Mouse (Mus musculus) forebrain, postnatal 0 days (tissue): ENCODE measurements around the gene 1700011L22Rik. TPM values are rescaled to one million over a fixed set of nuclear protein-coding genes. Genes with fewer than 3 reads are reported as not detected.

Source experiments
- ATAC-seq: fragments of 200-750 bp; cut with Nextera tagmentation; 2 replicates; pipeline ENCODE4 v1.8.0; 2017; ENCODE audit warnings: mild to moderate bottlenecking, moderate library complexity
- DNase-seq: peaks from one replicate; pipeline ENCODE4 v3.0.0-alpha.2; 2015
- H3K27ac ChIP-seq: fragments of 300-500 bp; sonication (generic); 2 replicates; pipeline ENCODE4 v1.5.1; 2014; ENCODE audit warnings: low read depth, mild to moderate bottlenecking, antibody characterized with exemption, low read length, moderate library complexity, mixed read lengths
- H3K27me3 ChIP-seq: fragments of 300-500 bp; sonication (generic); 2 replicates; pipeline ENCODE4 v1.6.1; 2014; ENCODE audit warnings: mild to moderate bottlenecking, low read length, mixed read lengths; ENCODE audit not compliant: insufficient read depth
- H3K36me3 ChIP-seq: fragments of 300-500 bp; sonication (generic); 2 replicates; pipeline ENCODE4 v1.6.1; 2014; ENCODE audit warnings: mild to moderate bottlenecking, moderate library complexity; ENCODE audit not compliant: insufficient read depth
- H3K4me1 ChIP-seq: fragments of 300-500 bp; sonication (generic); 2 replicates; pipeline ENCODE4 v1.6.1; 2014; ENCODE audit warnings: antibody characterized with exemption; ENCODE audit not compliant: insufficient read depth
- H3K4me2 ChIP-seq: fragments of 300-500 bp; sonication (generic); 2 replicates; pipeline ENCODE4 v1.6.1; 2014; ENCODE audit warnings: low read depth, mild to moderate bottlenecking, moderate library complexity
- H3K4me3 ChIP-seq: fragments of 300-500 bp; sonication (generic); 2 replicates; pipeline ENCODE4 v1.5.1; 2014; ENCODE audit warnings: low read depth, low read length, mixed read lengths
- H3K9ac ChIP-seq: fragments of 300-500 bp; sonication (generic); 2 replicates; pipeline ENCODE4 v1.6.1; 2014; ENCODE audit warnings: mild to moderate bottlenecking
- H3K9me3 ChIP-seq: fragments of 300-500 bp; sonication (generic); 2 replicates; pipeline ENCODE4 v1.6.1; 2016; ENCODE audit warnings: low read length
- CTCF ChIP-seq: sonication (generic); IDR thresholded peaks from 2 replicates; pipeline ENCODE4 v1.5.1; 2016; ENCODE audit warnings: antibody characterized with exemption, control low read depth, low read depth
- WGBS: fragments of 180-500 bp; shearing (Covaris S2); extraction: QIAGEN DNeasy Blood & Tissue Kit; methylation state at CpG from one replicate; pipeline ENCODE4 v1.1.7; 2014; 5-methylcytosine and 5-hydroxymethylcytosine counted together
- polyA plus RNA-seq: library from polyadenylated mRNA; unstranded; fragments of >200 nt; fragmentation: Nextera tagmentation; extraction: Ambion mirVana; gene quantifications from 2 replicates; pipeline ENCODE4 v1.2.1, GENCODE M21; 2015
- total RNA-seq: library from RNA; depleted of rRNA; stranded (reverse); fragments of >200 nt; gene quantifications from 2 replicates; pipeline ENCODE4 v1.2.3, GENCODE M21; 2014

The 1700011L22Rik gene
- total and polyA plus RNA-seq, 2 experiments from 2014 or later: not detected

GRCm38 (mm10) chr8:79243422-79243821, 4.9 kb downstream of the 1700011L22Rik start:
- Histone ChIP-seq H3K27ac (no peak overlapping the region), H3K27me3 (no peaks in the 10 kb centered on the region), H3K9ac (no peak overlapping the region), H3K4me3 (no peak overlapping the region), H3K36me3 (no peaks in the 10 kb centered on the region), H3K9me3 (no peaks in the 10 kb centered on the region), H3K4me1 (no peaks in the 10 kb centered on the region), H3K4me2 (no peak overlapping the region)
- no peak for TF ChIP-seq CTCF
- DNase-seq (no peak), ATAC-seq (no peak)
- WGBS: 85% methylated on average over 2 of the region's 2 CpGs

GRCm38 (mm10) chr8:79239996-79240395, 8.4 kb downstream of the 1700011L22Rik start:
- Histone ChIP-seq H3K27ac (no peak overlapping the region), H3K4me2 (no peak overlapping the region), H3K27me3 (no peaks in the 10 kb centered on the region), H3K36me3 (no peaks in the 10 kb centered on the region), H3K4me1 (no peaks in the 10 kb centered on the region), H3K9ac (no peak overlapping the region), H3K4me3 (no peak overlapping the region), H3K9me3 (no peaks in the 10 kb centered on the region)
- ATAC-seq (no peak), DNase-seq (no peak)
- WGBS: 63% methylated on average over 7 of the region's 7 CpGs
- TF ChIP-seq CTCF: no peak

- WGBS: 88% methylated on average over 3 of the region's 3 CpGs
These were observed 9.1 kb downstream of the 1700011L22Rik start for GRCm38 (mm10) chr8:79239320-79239719.

GRCm38 (mm10) chr8:79229266-79229888, 19.0 kb downstream of the 1700011L22Rik start:
- Histone ChIP-seq H3K9ac (no peak overlapping the region), H3K9me3 (0 out of 2 replicates have a peak, but pooled peaks cover 2% of the 10 kb centered on the region), H3K4me1 (no peaks in the 10 kb centered on the region), H3K4me3 (no peak overlapping the region), H3K27me3 (no peaks in the 10 kb centered on the region), H3K4me2 (no peak overlapping the region), H3K27ac (no peak overlapping the region), H3K36me3 (no peaks in the 10 kb centered on the region)
- TF ChIP-seq CTCF: no peak
- DNase-seq (no peak), ATAC-seq (no peak)
- WGBS: 89% methylated on average over 8 of the region's 8 CpGs

More at GRCm38 (mm10) chr8:79239320-79239719, 9.1 kb downstream of the 1700011L22Rik start:
- no peak for TF ChIP-seq CTCF
- Histone ChIP-seq H3K9me3 (no peaks in the 10 kb centered on the region), H3K4me2 (no peak overlapping the region), H3K27ac (no peak overlapping the region), H3K36me3 (no peaks in the 10 kb centered on the region), H3K4me1 (no peaks in the 10 kb centered on the region), H3K4me3 (no peak overlapping the region), H3K9ac (no peak overlapping the region), H3K27me3 (no peaks in the 10 kb centered on the region)
- ATAC-seq (no peak), DNase-seq (no peak)

GRCm38 (mm10) chr8:79227916-79228315, 20.5 kb downstream of the 1700011L22Rik start:
- H3K9ac ChIP-seq: no peak overlapping the region
- DNase-seq: no peak
- H3K27me3 ChIP-seq: no peaks in the 10 kb centered on the region
- no peaks in the 10 kb centered on the region for H3K36me3 ChIP-seq
- H3K4me2 ChIP-seq: no peak overlapping the region
- no peak for TF ChIP-seq CTCF
- 93% methylated on average over 3 of the region's 3 CpGs for WGBS
- 0 out of 2 replicates have a peak, but pooled peaks cover 4% of the 10 kb centered on the region for H3K9me3 ChIP-seq
- H3K4me3 ChIP-seq: no peak overlapping the region
- no peak for ATAC-seq
- H3K27ac ChIP-seq: no peak overlapping the region
- H3K4me1 ChIP-seq: no peaks in the 10 kb centered on the region

GRCm38 (mm10) chr8:79227194-79227593, 21.2 kb downstream of the 1700011L22Rik start:
- Histone ChIP-seq H3K9me3 (0 out of 2 replicates have a peak, but pooled peaks cover 4% of the 10 kb centered on the region), H3K4me2 (no peak overlapping the region), H3K27me3 (no peaks in the 10 kb centered on the region), H3K9ac (no peak overlapping the region), H3K4me3 (no peak overlapping the region), H3K36me3 (no peaks in the 10 kb centered on the region), H3K4me1 (no peaks in the 10 kb centered on the region), H3K27ac (no peak overlapping the region)
- no peak for DNase-seq
- no peak for TF ChIP-seq CTCF
- ATAC-seq: no peak
- WGBS: 82% methylated on average over 4 of the region's 4 CpGs

- Histone ChIP-seq H3K36me3 (no peaks in the 10 kb centered on the region), H3K9me3 (0 out of 2 replicates have a peak, but pooled peaks cover 4% of the 10 kb centered on the region), H3K9ac (no peak overlapping the region), H3K27ac (no peak overlapping the region), H3K4me3 (no peak overlapping the region), H3K4me2 (no peak overlapping the region), H3K27me3 (no peaks in the 10 kb centered on the region), H3K4me1 (no peaks in the 10 kb centered on the region)
- no peak for DNase-seq
- no peak for ATAC-seq
- no peak for TF ChIP-seq CTCF
- WGBS: 93% methylated on average over 3 of the region's 3 CpGs
These were observed 22.3 kb downstream of the 1700011L22Rik start for GRCm38 (mm10) chr8:79226046-79226445.
